Mouse (Mus musculus) heart, postnatal 0 days (tissue): ENCODE data around the gene Aif1. TPM values are rescaled to one million over a fixed set of nuclear protein-coding genes. Genes with fewer than 3 reads are reported as not detected.

Source experiments
- ATAC-seq: fragments of 200-750 bp; cut with Nextera tagmentation; 2 replicates; pipeline ENCODE4 v1.8.0; 2017; ENCODE audit warnings: low read depth, moderate number of reproducible peaks, moderate library complexity; ENCODE audit not compliant: insufficient read depth
- DNase-seq: peaks from one replicate; pipeline ENCODE4 v3.0.0-alpha.2; 2016; ENCODE audit warnings: low spot score
- H3K27ac ChIP-seq: fragments of 300-500 bp; sonication (generic); 2 replicates; pipeline ENCODE4 v1.5.1; 2014; ENCODE audit warnings: low read depth, mild to moderate bottlenecking
- H3K27me3 ChIP-seq: fragments of 300-500 bp; sonication (generic); 2 replicates; pipeline ENCODE4 v1.6.1; 2014; ENCODE audit warnings: low read length, mixed read lengths; ENCODE audit not compliant: control insufficient read depth, insufficient read depth
- H3K36me3 ChIP-seq: fragments of 300-500 bp; sonication (generic); replicated peaks from 2 replicates; pipeline ENCODE4 v1.6.1; 2014; ENCODE audit warnings: low read length, mixed read lengths; ENCODE audit not compliant: control insufficient read depth, insufficient read depth
- H3K4me1 ChIP-seq: fragments of 300-500 bp; sonication (generic); 2 replicates; pipeline ENCODE4 v1.6.1; 2014; ENCODE audit warnings: antibody characterized with exemption; ENCODE audit not compliant: control insufficient read depth, insufficient read depth
- H3K4me2 ChIP-seq: fragments of 300-500 bp; sonication (generic); 2 replicates; pipeline ENCODE4 v1.6.1; 2014; ENCODE audit warnings: low read depth, mild to moderate bottlenecking, low read length, moderate library complexity
- H3K4me3 ChIP-seq: fragments of 300-500 bp; sonication (generic); 2 replicates; pipeline ENCODE4 v1.5.1; 2014; ENCODE audit warnings: low read depth, low read length
- H3K9ac ChIP-seq: fragments of 300-500 bp; sonication (generic); replicated peaks from 2 replicates; pipeline ENCODE4 v1.6.1; 2014; ENCODE audit warnings: low read depth, low read length, mixed read lengths
- H3K9me3 ChIP-seq: fragments of 300-500 bp; sonication (generic); replicated peaks from 2 replicates; pipeline ENCODE4 v1.6.1; 2016; ENCODE audit warnings: low read length; ENCODE audit not compliant: control insufficient read depth
- CTCF ChIP-seq: IDR thresholded peaks from 2 replicates; pipeline ENCODE4 v1.5.1; 2016; ENCODE audit warnings: antibody characterized with exemption, control low read depth, low read depth
- EP300 ChIP-seq: IDR thresholded peaks from 2 replicates; pipeline ENCODE4 v1.6.1; 2016; ENCODE audit warnings: antibody characterized with exemption, low read depth
- WGBS: fragments of 180-500 bp; shearing (Covaris S2); extraction: QIAGEN DNeasy Blood & Tissue Kit; methylation state at CpG from one replicate; pipeline ENCODE4 v1.1.7; 2014; 5-methylcytosine and 5-hydroxymethylcytosine counted together
- polyA plus RNA-seq: library from polyadenylated mRNA; unstranded; fragments of >200 nt; fragmentation: Nextera tagmentation; extraction: Ambion mirVana; gene quantifications from 2 replicates; pipeline ENCODE4 v1.2.1, GENCODE M21; 2015
- total RNA-seq: library from RNA; depleted of rRNA; stranded (reverse); fragments of >200 nt; gene quantifications from 2 replicates; pipeline ENCODE4 v1.2.3, GENCODE M21; 2014; ENCODE audit warnings: low replicate concordance

Aif1 gene
- total and polyA plus RNA-seq, 2 experiments from 2014 or later: 1.8 to 7.5 TPM

GRCm38 (mm10) chr17:35180093-35180492, 4.2 kb upstream of the Aif1 start:
- H3K36me3 ChIP-seq: no peaks in the 10 kb centered on the region
- no peak overlapping the region for H3K9ac ChIP-seq
- H3K4me1 ChIP-seq: no peaks in the 10 kb centered on the region
- no peak for ATAC-seq
- H3K9me3 ChIP-seq: no peaks in the 10 kb centered on the region
- H3K27ac ChIP-seq: no peak overlapping the region
- no peak for DNase-seq
- H3K27me3 ChIP-seq: no peaks in the 10 kb centered on the region
- 78% methylated on average over 5 of the region's 5 CpGs for WGBS
- TF ChIP-seq CTCF (no peak), EP300 (no peak)
- no peak overlapping the region for H3K4me2 ChIP-seq
- H3K4me3 ChIP-seq: no peak overlapping the region

DNA sequence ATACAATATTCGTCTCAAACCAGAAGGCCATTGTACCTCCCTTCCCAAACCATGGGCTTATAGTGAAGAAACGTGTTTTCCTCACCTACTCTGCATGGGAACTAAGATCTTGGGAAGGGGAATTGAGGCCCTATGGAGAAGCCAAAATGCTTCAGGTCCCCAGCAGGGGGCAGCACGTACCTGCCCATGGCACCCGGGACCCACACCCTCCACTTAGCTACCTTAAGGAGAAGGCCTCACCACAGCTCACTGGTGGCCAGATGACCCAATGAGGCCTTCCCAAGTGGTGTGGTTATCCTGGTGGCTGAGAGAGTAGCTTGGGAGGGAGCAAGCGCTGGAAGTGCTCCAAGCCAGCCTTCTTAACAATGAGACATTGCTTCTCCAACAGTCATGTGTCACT, 2.7 kb upstream of the Aif1 start:
- peak; percentile 71 for ATAC-seq
- no peak for TF ChIP-seq EP300
- peak; percentile 86 for TF ChIP-seq CTCF
- WGBS: 6% methylated on average over 5 of the region's 5 CpGs

DNA sequence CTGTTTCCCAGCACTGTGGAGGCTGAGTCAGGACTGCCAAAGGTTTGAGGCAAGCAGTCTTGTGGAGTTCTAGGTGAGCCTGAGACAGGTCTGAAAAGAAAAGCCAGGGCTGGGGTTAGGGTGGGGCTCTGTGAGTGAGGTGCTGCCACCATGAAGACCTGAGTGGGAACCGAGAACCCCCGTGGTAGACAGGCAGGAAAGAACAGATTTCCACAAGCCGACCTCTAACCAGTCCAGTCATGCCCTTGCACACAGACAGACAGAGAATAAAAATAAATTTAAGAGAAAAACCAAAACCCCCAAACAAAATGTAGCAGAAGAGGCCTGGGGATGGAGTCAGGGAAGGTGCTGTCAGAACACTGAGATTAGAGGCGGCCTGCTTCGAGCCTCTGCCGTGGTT, 486 bp downstream of the Aif1 start:
- TF ChIP-seq EP300 (no peak), CTCF (no peak)
- no peak overlapping the region for H3K27ac ChIP-seq
- H3K27me3 ChIP-seq: no peaks in the 10 kb centered on the region
- no peaks in the 10 kb centered on the region for H3K9me3 ChIP-seq
- ATAC-seq (no peak), DNase-seq (no peak)
- H3K4me1 ChIP-seq: no peaks in the 10 kb centered on the region
- H3K4me2 ChIP-seq: no peak overlapping the region
- no peak overlapping the region for H3K4me3 ChIP-seq
- no peaks in the 10 kb centered on the region for H3K36me3 ChIP-seq
- no peak overlapping the region for H3K9ac ChIP-seq
- WGBS: 75% methylated on average over 6 of the region's 6 CpGs

More for the DNA sequence above, 2.7 kb upstream of the Aif1 start:
- Histone ChIP-seq H3K4me3 (no peak overlapping the region), H3K36me3 (no peaks in the 10 kb centered on the region), H3K4me1 (no peaks in the 10 kb centered on the region), H3K27ac (no peak overlapping the region), H3K27me3 (no peaks in the 10 kb centered on the region), H3K9me3 (no peaks in the 10 kb centered on the region), H3K4me2 (no peak overlapping the region), H3K9ac (no peak overlapping the region)
- DNase-seq: peak; percentile 81

- H3K27me3 ChIP-seq: no peaks in the 10 kb centered on the region
- H3K27ac ChIP-seq: no peak overlapping the region
- H3K36me3 ChIP-seq: no peaks in the 10 kb centered on the region
- H3K9ac ChIP-seq: no peak overlapping the region
- H3K9me3 ChIP-seq: no peaks in the 10 kb centered on the region
- WGBS: 59% methylated on average over 8 of the region's 8 CpGs
- H3K4me2 ChIP-seq: no peak overlapping the region
- no peak for TF ChIP-seq CTCF
- no peak for TF ChIP-seq EP300
- no peaks in the 10 kb centered on the region for H3K4me1 ChIP-seq
- no peak overlapping the region for H3K4me3 ChIP-seq
- ATAC-seq (no peak), DNase-seq (no peak)
Measured at GRCm38 (mm10) chr17:35174201-35174977, 1.5 kb downstream of the Aif1 start.

DNA sequence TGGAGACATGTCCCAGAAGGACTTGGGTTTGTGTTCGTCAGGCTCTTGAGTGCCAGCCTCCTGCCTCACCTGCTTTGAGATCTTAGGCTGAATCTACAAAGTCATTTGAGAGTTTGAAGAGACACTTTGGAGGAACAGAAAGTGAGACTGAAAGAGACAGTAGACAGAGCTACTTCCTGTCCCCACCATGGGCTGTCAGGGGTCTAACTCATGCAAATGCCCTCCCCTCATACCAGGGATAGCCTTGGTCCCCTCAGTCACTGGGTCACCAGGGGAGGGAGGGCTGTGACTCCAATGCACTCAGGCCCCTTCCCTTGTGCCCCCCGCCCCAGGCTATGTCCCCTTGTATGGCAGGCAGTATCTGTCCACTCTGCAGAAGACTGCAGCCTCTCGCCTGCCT, 2.5 kb downstream of the Aif1 start:
- ATAC-seq (no peak), DNase-seq (no peak)
- no peaks in the 10 kb centered on the region for H3K27me3 ChIP-seq
- H3K4me1 ChIP-seq: no peaks in the 10 kb centered on the region
- no peak overlapping the region for H3K4me2 ChIP-seq
- no peak overlapping the region for H3K9ac ChIP-seq
- no peak overlapping the region for H3K4me3 ChIP-seq
- no peaks in the 10 kb centered on the region for H3K36me3 ChIP-seq
- H3K27ac ChIP-seq: peak overlapping the region; percentile 25; the same call in 1 of the 2 replicates
- WGBS: 52% methylated on average over 3 of the region's 3 CpGs
- no peak for TF ChIP-seq CTCF
- no peak for TF ChIP-seq EP300
- no peaks in the 10 kb centered on the region for H3K9me3 ChIP-seq
